Mouse (Mus musculus): ENCODE measurements at regions not wholly inside any gene's neighbourhood (a gene's known extent, or its start where the extent isn't known, plus 50 kb on each side); places are given as distances from the start of the nearest gene placed in this dataset.

DNA sequence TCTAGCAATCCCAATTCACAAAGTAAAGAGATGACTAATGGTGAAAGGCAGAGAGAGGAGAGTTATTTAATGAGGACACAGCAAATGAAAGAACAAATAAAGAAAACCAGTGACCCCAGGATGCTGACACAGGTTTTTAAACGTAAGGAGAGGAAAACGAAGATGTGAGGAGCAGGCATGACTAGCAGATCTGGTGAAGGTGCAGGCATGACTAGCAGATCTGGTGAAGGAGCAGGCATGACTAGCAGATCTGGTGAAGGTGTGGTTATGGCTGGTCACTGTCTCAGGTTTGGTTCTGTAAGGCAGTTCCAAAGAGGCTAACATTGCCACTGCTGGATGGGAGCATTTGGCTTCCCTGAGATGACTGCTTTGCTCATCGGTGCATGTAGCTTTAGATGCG lies 57.0 kb downstream of the Mbl2 start:
- Histone ChIP-seq H3K36me3 (ENCODE audit: insufficient read depth, low read length) (no peaks in the 10 kb centered on the region), H3K9me3 (ENCODE audit: low read length) (no peaks in the 10 kb centered on the region), H3K27me3 (replicated peaks; ENCODE audit: insufficient read depth, low read length) (no peaks in the 10 kb centered on the region), H3K9ac (replicated peaks; ENCODE audit: low read depth) (no peak overlapping the region), H3K4me1 (ENCODE audit: insufficient read depth, low read depth, low read length) (no peaks in the 10 kb centered on the region), H3K4me2 (replicated peaks; ENCODE audit: low read depth, low read length) (no peak overlapping the region), H3K27ac (ENCODE audit: low read length) (no peak overlapping the region), H3K4me3 (ENCODE audit: low read depth, low read length) (no peak overlapping the region)
- TF ChIP-seq EP300 (IDR thresholded peaks at IDR 0.05) (no peak), CTCF (IDR thresholded peaks at IDR 0.05) (no peak)
- DNase-seq (ENCODE audit: low spot score): no peak
- WGBS: 68% methylated on average over 4 of the region's 4 CpGs
- ATAC-seq: no peak

DNA sequence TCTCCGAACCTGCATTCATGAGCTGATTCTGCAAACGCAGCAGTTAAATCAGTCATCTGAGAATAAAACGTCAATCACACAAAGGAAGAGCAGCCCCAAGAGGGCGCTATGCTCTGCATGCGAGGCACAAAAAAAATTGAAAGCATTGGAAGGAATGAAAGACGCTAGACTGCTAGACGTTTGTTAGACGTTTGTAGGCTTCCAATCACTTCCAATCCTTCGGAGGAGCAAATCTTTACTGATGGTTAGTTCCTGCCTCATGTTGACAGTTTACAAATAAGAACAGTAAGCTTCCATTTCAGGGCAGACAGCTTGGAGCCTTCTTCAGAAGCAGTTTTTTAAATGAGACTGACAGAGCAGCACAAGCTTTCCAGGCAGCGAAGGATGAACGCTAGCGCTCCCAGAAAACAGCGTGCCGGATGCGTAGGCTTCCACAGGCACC lies 62.5 kb downstream of the Mbl2 start:
- no peaks in the 10 kb centered on the region for H3K4me1 ChIP-seq (ENCODE audit: insufficient read depth, low read depth, low read length)
- H3K4me2 ChIP-seq (replicated peaks; ENCODE audit: low read depth, low read length): peak overlapping the region; percentile 40
- no peak overlapping the region for H3K27ac ChIP-seq (ENCODE audit: low read length)
- no peak overlapping the region for H3K9ac ChIP-seq (replicated peaks; ENCODE audit: low read depth)
- H3K27me3 ChIP-seq (replicated peaks; ENCODE audit: insufficient read depth, low read length): no peaks in the 10 kb centered on the region
- ATAC-seq: no peak
- no peaks in the 10 kb centered on the region for H3K36me3 ChIP-seq (ENCODE audit: insufficient read depth, low read length)
- 30% methylated on average over 15 of the region's 15 CpGs for WGBS
- DNase-seq (ENCODE audit: low spot score): peak; percentile 56
- TF ChIP-seq CTCF (IDR thresholded peaks at IDR 0.05) (peak; percentile 74), EP300 (IDR thresholded peaks at IDR 0.05) (no peak)
- peak overlapping the region; percentile 14; the same call in 1 of the 2 replicates for H3K4me3 ChIP-seq (ENCODE audit: low read depth, low read length)
- H3K9me3 ChIP-seq (ENCODE audit: low read length): no peaks in the 10 kb centered on the region

DNA sequence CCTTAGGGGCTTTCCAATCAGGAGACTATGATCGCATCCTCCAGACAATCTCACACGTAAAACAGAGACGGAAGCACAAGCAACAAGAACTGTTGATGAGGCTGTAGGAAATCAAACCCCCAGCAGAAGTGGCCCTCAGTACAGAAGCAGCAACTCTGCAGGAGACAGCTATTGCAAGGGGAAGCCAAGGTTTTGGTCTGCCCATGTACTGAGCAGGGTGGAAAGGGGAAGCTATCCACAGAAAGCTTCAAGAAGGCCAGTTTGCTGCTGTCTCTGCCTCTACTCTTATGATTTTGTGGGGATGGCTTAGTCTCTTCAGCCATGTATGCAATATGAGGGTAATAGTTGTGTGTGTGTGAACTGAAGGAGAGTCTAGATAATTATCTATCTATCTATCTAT lies 63.3 kb downstream of the Mbl2 start:
- no peak overlapping the region for H3K4me2 ChIP-seq (replicated peaks; ENCODE audit: low read depth, low read length)
- DNase-seq (ENCODE audit: low spot score): no peak

DNA sequence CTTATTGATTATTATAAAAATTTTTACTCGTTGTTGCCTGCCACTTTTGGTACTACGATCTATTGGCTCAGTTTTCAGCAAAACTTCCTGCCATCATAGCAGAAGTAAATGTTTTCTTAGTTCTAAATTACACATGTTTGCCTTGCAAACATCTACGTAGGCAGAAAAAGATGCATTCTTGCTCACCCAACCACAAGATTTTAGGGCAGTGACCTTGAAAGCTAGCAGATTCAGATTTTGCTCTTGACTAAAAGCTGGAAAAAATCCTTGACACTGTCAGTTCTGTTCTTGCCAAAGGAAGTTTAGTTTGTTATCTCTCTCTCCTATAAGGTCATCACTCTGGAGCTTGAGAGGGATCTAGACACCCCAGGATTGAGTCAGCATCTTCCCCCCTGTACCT lies 66.8 kb downstream of the Mbl2 start:
- H3K4me1 ChIP-seq (ENCODE audit: insufficient read depth, low read depth, low read length): no peaks in the 10 kb centered on the region
- TF ChIP-seq CTCF (IDR thresholded peaks at IDR 0.05) (no peak), EP300 (IDR thresholded peaks at IDR 0.05) (no peak)
- no peaks in the 10 kb centered on the region for H3K36me3 ChIP-seq (ENCODE audit: insufficient read depth, low read length)
- no peaks in the 10 kb centered on the region for H3K9me3 ChIP-seq (ENCODE audit: low read length)
- no peak for DNase-seq (ENCODE audit: low spot score)
- 70% methylated on average over 3 of the region's 3 CpGs for whole genome bisulfite sequencing
- H3K27me3 ChIP-seq (replicated peaks; ENCODE audit: insufficient read depth, low read length): no peaks in the 10 kb centered on the region
- H3K9ac ChIP-seq (replicated peaks; ENCODE audit: low read depth): no peak overlapping the region
- no peak overlapping the region for H3K4me3 ChIP-seq (ENCODE audit: low read depth, low read length)
- ATAC-seq: no peak
- H3K4me2 ChIP-seq (replicated peaks; ENCODE audit: low read depth, low read length): no peak overlapping the region
- H3K27ac ChIP-seq (ENCODE audit: low read length): no peak overlapping the region

More for the DNA sequence above, 63.3 kb downstream of the Mbl2 start:
- Histone ChIP-seq H3K27me3 (replicated peaks; ENCODE audit: insufficient read depth, low read length) (no peaks in the 10 kb centered on the region), H3K9me3 (ENCODE audit: low read length) (no peaks in the 10 kb centered on the region), H3K4me3 (ENCODE audit: low read depth, low read length) (no peak overlapping the region), H3K27ac (ENCODE audit: low read length) (no peak overlapping the region), H3K9ac (replicated peaks; ENCODE audit: low read depth) (no peak overlapping the region), H3K36me3 (ENCODE audit: insufficient read depth, low read length) (no peaks in the 10 kb centered on the region), H3K4me1 (ENCODE audit: insufficient read depth, low read depth, low read length) (no peaks in the 10 kb centered on the region)
- no peak for ATAC-seq
- WGBS: 76% methylated on average over 3 of the region's 3 CpGs
- no peak for TF ChIP-seq EP300 (IDR thresholded peaks at IDR 0.05)
- TF ChIP-seq CTCF (IDR thresholded peaks at IDR 0.05): no peak

DNA sequence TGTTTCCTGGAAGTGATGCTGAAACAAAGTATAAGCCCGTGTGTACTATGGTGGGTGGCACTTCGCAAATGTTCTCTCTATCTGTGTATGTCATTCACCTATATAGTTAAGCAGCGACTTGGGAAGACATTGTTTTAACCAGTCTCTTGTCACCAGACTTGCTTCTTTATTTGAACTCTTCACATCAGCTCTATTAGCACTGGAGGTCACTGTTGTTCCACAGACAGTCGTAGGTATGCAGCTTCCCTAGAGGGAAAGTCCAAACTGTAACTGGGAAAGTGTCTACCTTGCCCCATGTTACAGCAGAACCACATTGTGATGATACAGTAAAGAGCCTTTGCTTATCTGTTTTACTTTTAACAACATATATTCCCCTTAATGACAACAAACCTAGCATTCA lies 69.5 kb downstream of the Mbl2 start:
- ATAC-seq (no peak), DNase-seq (ENCODE audit: low spot score) (no peak)
- Histone ChIP-seq H3K27ac (ENCODE audit: low read length) (no peak overlapping the region), H3K9ac (replicated peaks; ENCODE audit: low read depth) (no peak overlapping the region), H3K4me3 (ENCODE audit: low read depth, low read length) (no peak overlapping the region), H3K9me3 (ENCODE audit: low read length) (no peaks in the 10 kb centered on the region), H3K36me3 (ENCODE audit: insufficient read depth, low read length) (no peaks in the 10 kb centered on the region), H3K4me1 (ENCODE audit: insufficient read depth, low read depth, low read length) (no peaks in the 10 kb centered on the region), H3K4me2 (replicated peaks; ENCODE audit: low read depth, low read length) (no peak overlapping the region), H3K27me3 (replicated peaks; ENCODE audit: insufficient read depth, low read length) (no peaks in the 10 kb centered on the region)
- WGBS: 67% methylated on average over 4 of the region's 4 CpGs
- peak; percentile 22; the same call in 1 of the 2 replicates for TF ChIP-seq CTCF (IDR thresholded peaks at IDR 0.05)
- no peak for TF ChIP-seq EP300 (IDR thresholded peaks at IDR 0.05)

DNA sequence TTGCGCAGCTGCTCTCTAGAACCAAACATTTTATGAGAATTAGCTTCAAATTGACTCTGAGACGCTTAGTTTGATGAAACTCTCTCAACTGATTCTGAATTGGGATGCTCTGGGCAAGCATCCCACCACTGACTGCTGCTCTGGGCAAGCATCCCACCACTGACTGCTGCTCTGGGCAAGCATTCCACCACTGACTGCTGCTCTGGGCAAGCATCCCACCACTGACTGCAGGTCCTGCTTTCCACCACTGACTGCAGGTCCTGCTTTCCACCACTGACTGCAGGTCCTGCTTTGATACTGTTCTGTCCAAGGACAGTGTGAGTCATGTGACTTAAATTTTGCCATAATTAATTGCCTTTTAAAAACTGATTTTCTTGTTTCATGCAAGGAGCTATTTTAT lies 73.6 kb downstream of the Mbl2 start:
- no peak for ATAC-seq
- no peak for DNase-seq (ENCODE audit: low spot score)
- H3K4me1 ChIP-seq (ENCODE audit: insufficient read depth, low read depth, low read length): no peaks in the 10 kb centered on the region
- TF ChIP-seq CTCF (IDR thresholded peaks at IDR 0.05): no peak
- TF ChIP-seq EP300 (IDR thresholded peaks at IDR 0.05): no peak
- H3K4me3 ChIP-seq (ENCODE audit: low read depth, low read length): no peak overlapping the region
- no peaks in the 10 kb centered on the region for H3K27me3 ChIP-seq (replicated peaks; ENCODE audit: insufficient read depth, low read length)
- H3K4me2 ChIP-seq (replicated peaks; ENCODE audit: low read depth, low read length): no peak overlapping the region
- WGBS: 75% methylated on average over 2 of the region's 2 CpGs
- H3K9me3 ChIP-seq (ENCODE audit: low read length): no peaks in the 10 kb centered on the region
- no peak overlapping the region for H3K9ac ChIP-seq (replicated peaks; ENCODE audit: low read depth)
- no peak overlapping the region for H3K27ac ChIP-seq (ENCODE audit: low read length)
- no peaks in the 10 kb centered on the region for H3K36me3 ChIP-seq (ENCODE audit: insufficient read depth, low read length)

DNA sequence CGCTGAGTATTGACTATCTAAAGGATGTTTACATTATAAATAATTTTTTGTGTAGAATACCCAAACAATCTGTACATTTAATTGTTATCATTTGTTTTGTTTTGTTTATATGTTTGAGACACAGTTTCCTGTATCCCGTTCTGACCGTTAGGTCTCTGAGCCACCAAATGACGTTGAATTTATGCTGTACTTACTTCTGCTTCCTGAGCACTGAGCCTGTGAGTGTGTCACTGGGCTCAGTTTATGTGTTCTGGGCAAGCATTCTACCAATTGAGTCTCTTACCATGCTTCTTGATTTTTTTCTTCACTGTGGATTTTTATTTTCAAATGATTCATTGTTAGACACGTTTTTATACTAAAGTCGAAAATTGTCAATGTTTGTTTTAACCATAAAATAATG lies 74.2 kb downstream of the Mbl2 start:
- ATAC-seq: no peak
- no peak for DNase-seq (ENCODE audit: low spot score)
- Histone ChIP-seq H3K4me3 (ENCODE audit: low read depth, low read length) (no peak overlapping the region), H3K4me1 (ENCODE audit: insufficient read depth, low read depth, low read length) (no peaks in the 10 kb centered on the region), H3K9ac (replicated peaks; ENCODE audit: low read depth) (no peak overlapping the region), H3K4me2 (replicated peaks; ENCODE audit: low read depth, low read length) (no peak overlapping the region), H3K9me3 (ENCODE audit: low read length) (no peaks in the 10 kb centered on the region), H3K36me3 (ENCODE audit: insufficient read depth, low read length) (no peaks in the 10 kb centered on the region), H3K27me3 (replicated peaks; ENCODE audit: insufficient read depth, low read length) (no peaks in the 10 kb centered on the region), H3K27ac (ENCODE audit: low read length) (no peak overlapping the region)
- TF ChIP-seq CTCF (IDR thresholded peaks at IDR 0.05): no peak
- TF ChIP-seq EP300 (IDR thresholded peaks at IDR 0.05): no peak
- WGBS: 47% methylated on average over 6 of the region's 6 CpGs

All from lung, postnatal 0 days (tissue).